ENCODE assay signal across 20 mouse cellular contexts in the genomic region with DNA sequence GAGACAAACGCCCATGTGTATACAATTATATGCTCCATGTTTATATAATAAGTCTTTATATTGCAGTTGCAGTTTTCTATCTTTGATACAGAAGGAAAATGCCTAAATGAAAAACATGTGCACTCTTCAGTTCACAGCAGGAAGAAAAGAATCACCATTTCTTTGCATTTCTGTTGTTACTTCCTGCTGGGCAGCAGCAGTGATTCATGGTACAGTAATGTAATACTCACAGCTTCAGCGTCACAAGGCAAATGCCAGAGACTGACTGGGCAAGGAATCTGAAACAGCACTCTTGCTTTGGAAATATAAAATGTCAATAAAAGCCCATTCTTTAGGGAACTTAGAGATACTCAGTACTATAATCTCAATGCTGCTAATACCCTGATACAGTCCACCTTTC. TPM values are rescaled to one million over a fixed set of nuclear protein-coding genes. Genes with fewer than 3 reads are reported as not detected.
DNase-seq lines count a peak whose midpoint lies in the region; ATAC-seq lines count a peak whose summit lies in the region.
"Had no signal": no experiment of that assay in that cellular context is flagged by ENCODE, and none has a peak within 500 bp of the region (broad histone marks: within the 10 kb centered on the region; RNA-seq: fewer than 3 reads in every experiment).

No protein-coding gene starts in this region.

- ATAC-seq in intestine, embryonic 16.5 days, result peak; percentile 47; the same call in 1 of the 2 replicates
- ATAC-seq in neural tube, embryonic 15.5 days (ENCODE audit: low FRiP score), result no peak
- ATAC-seq in cerebellum, adult (ENCODE audit: insufficient number of reproducible peaks, low FRiP score, low TSS enrichment), result no peak
- ATAC-seq in granulocyte monocyte progenitor cell, adult 5-6 weeks (replicated peaks; ENCODE audit: poor library complexity, severe bottlenecking), result no peak
- ATAC-seq: forebrain, embryonic 14.5 days; inflammation-experienced regulatory T-cells, adult 6 months; liver, embryonic 12.5 days had no signal

- H3K27me3 ChIP-seq in intestine, embryonic 16.5 days (replicated peaks; ENCODE audit: control insufficient read depth, insufficient read depth, low read length), result no peaks in the 10 kb centered on the region
- no peaks in the 10 kb centered on the region for H3K27me3 ChIP-seq in neural tube, embryonic 15.5 days (replicated peaks)
- H3K27me3 ChIP-seq: heart, embryonic 13.5 days; liver, embryonic 12.5 days; midbrain, embryonic 12.5 days had no signal

- H3K9me3 ChIP-seq in intestine, embryonic 16.5 days (ENCODE audit: control insufficient read depth, low read length), result no peaks in the 10 kb centered on the region; the same call in 1 of the 2 replicates
- H3K9me3 ChIP-seq in neural tube, embryonic 15.5 days (replicated peaks), result no peaks in the 10 kb centered on the region
- H3K9me3 ChIP-seq: liver, embryonic 12.5 days; midbrain, embryonic 12.5 days had no signal

- H3K36me3 ChIP-seq in intestine, embryonic 16.5 days (ENCODE audit: control insufficient read depth, insufficient read depth, low read length), result no peaks in the 10 kb centered on the region
- H3K36me3 ChIP-seq in neural tube, embryonic 15.5 days, result no peaks in the 10 kb centered on the region
- H3K36me3 ChIP-seq: heart, embryonic 13.5 days; liver, embryonic 12.5 days; midbrain, embryonic 12.5 days had no signal

- H3K9ac ChIP-seq in intestine, embryonic 16.5 days (ENCODE audit: low read depth, low read length), result no peak overlapping the region
- H3K9ac ChIP-seq in neural tube, embryonic 15.5 days (replicated peaks), result no peak overlapping the region
- H3K9ac ChIP-seq: heart, embryonic 13.5 days; liver, embryonic 12.5 days; midbrain, embryonic 12.5 days had no signal

- DNase-seq in embryo, embryonic 10.5 days (ENCODE audit: low spot score), result peak; percentile 20
- no peak for DNase-seq in embryo, embryonic 10 days (ENCODE audit: low spot score)
- DNase-seq in 3134 (ENCODE audit: extremely low read depth, insufficient read length, low spot score) (peak; percentile 47), adipocyte (ENCODE audit: low spot score) (peak; percentile 19)
- DNase-seq: adrenal gland, postnatal 14 days; B cell, adult 2 months; cerebellum, adult 9-11 months; gastrocnemius, postnatal 14 days; lung, postnatal 4 days; right cerebral cortex, postnatal 14 days; thymus, postnatal 4 days had no signal

- H3K4me1 ChIP-seq in intestine, embryonic 16.5 days (ENCODE audit: control insufficient read depth, insufficient read depth, low read length), result no peaks in the 10 kb centered on the region
- no peaks in the 10 kb centered on the region for H3K4me1 ChIP-seq in neural tube, embryonic 15.5 days
- H3K4me1 ChIP-seq: midbrain, embryonic 12.5 days had no signal

- no peak overlapping the region for H3K4me3 ChIP-seq in intestine, embryonic 16.5 days (ENCODE audit: low read length)
- no peak overlapping the region for H3K4me3 ChIP-seq in neural tube, embryonic 15.5 days (replicated peaks)
- H3K4me3 ChIP-seq: heart, embryonic 13.5 days; liver, embryonic 12.5 days; midbrain, embryonic 12.5 days had no signal

- 29% methylated on average over 2 of the region's 2 CpGs for WGBS in intestine, embryonic 16.5 days
- WGBS in neural tube, embryonic 15.5 days, result 50% methylated on average over 2 of the region's 2 CpGs

- H3K4me2 ChIP-seq in intestine, embryonic 16.5 days (ENCODE audit: low read depth, low read length), result no peak overlapping the region
- H3K4me2 ChIP-seq in neural tube, embryonic 15.5 days, result no peak overlapping the region
- H3K4me2 ChIP-seq: heart, embryonic 13.5 days; liver, embryonic 12.5 days; midbrain, embryonic 12.5 days had no signal

- no peak overlapping the region for H3K27ac ChIP-seq in intestine, embryonic 16.5 days (ENCODE audit: low read length)
- no peak overlapping the region for H3K27ac ChIP-seq in neural tube, embryonic 15.5 days (replicated peaks)
- H3K27ac ChIP-seq: heart, embryonic 13.5 days; liver, embryonic 12.5 days; midbrain, embryonic 12.5 days had no signal

RNA-seq across cellular contexts. Expression of gene Map4k3, which starts 36.9 kb away (rescaled TPM):
- 15.2 and 16.9 TPM in 2 replicates for polyA plus RNA-seq in intestine, embryonic 16.5 days (2015; fragmentation: Nextera tagmentation; extraction: Ambion mirVana)
- 22.0 and 22.3 TPM in 2 replicates for polyA plus RNA-seq in neural tube, embryonic 15.5 days (2015; fragmentation: Nextera tagmentation; extraction: Ambion mirVana)
- total RNA-seq in granulocyte monocyte progenitor cell, adult 5-6 weeks (2014; fragmentation: Nextera tagmentation), result 8.6 and 24.6 TPM in 2 replicates
- 4.0 and 6.1 TPM in 2 replicates for total RNA-seq in granulocyte monocyte progenitor cell, adult 5-6 weeks (2017)
